Mouse (Mus musculus) liver, embryonic 14.5 days (tissue): ENCODE measurements around the gene Aldh3b3. TPM values are rescaled to one million over a fixed set of nuclear protein-coding genes. Genes with fewer than 3 reads are reported as not detected.
A peak's percentile ranks its signal among the peaks of the same experiment; 100 is the strongest.

Source experiments
- ATAC-seq: fragments of 200-750 bp; cut with Nextera tagmentation; 2 replicates; pipeline ENCODE4 v1.8.0; 2017; ENCODE audit warnings: moderate number of reproducible peaks, mild to moderate bottlenecking, moderate library complexity; ENCODE audit not compliant: insufficient read depth
- DNase-seq, 3 experiments: peaks; one replicate each; pipeline ENCODE4 v3.0.0-alpha.2; 2012 to 2013; ENCODE audit warnings: low read depth in 3 of 3, low spot score in 3 of 3
- H3K27ac ChIP-seq: fragments of 300-500 bp; sonication (generic); 2 replicates; pipeline ENCODE4 v1.5.1; 2014; ENCODE audit warnings: moderate library complexity, mild to moderate bottlenecking, control low read depth, inconsistent platforms
- H3K27me3 ChIP-seq: fragments of 300-500 bp; sonication (generic); 2 replicates; pipeline ENCODE4 v1.6.1; 2014; ENCODE audit warnings: mild to moderate bottlenecking, low read length, moderate library complexity; ENCODE audit not compliant: control insufficient read depth, insufficient read depth
- H3K36me3 ChIP-seq: fragments of 300-500 bp; sonication (generic); replicated peaks from 2 replicates; pipeline ENCODE4 v1.6.1; 2014; ENCODE audit warnings: low read depth; ENCODE audit not compliant: control insufficient read depth, insufficient read depth
- H3K4me1 ChIP-seq, 2 experiments: fragments of 200-500 bp in 1 of 2; fragments of 300-500 bp in 1 of 2; sonication (generic) in 1 of 2; replicated peaks; 2 replicates each; pipeline ENCODE4 v1.6.1; 2012 to 2014; ENCODE audit warnings: antibody characterized with exemption in 1 of 2, inconsistent platforms in 1 of 2, low read length in 1 of 2; ENCODE audit not compliant: control insufficient read depth in 2 of 2, insufficient read depth in 2 of 2
- H3K4me2 ChIP-seq: fragments of 300-500 bp; sonication (generic); 2 replicates; pipeline ENCODE4 v1.6.1; 2014; ENCODE audit warnings: low read depth, mild to moderate bottlenecking, control low read depth, moderate library complexity
- H3K4me3 ChIP-seq, 2 experiments: fragments of 200-500 bp in 1 of 2; fragments of 300-500 bp in 1 of 2; sonication (generic) in 1 of 2; 2 replicates each; pipeline ENCODE4 v1.5.1; 2012 to 2014; ENCODE audit warnings: low read depth in 2 of 2, low read length in 2 of 2, mild to moderate bottlenecking in 2 of 2, control low read depth in 1 of 2, inconsistent platforms in 1 of 2, moderate library complexity in 1 of 2; ENCODE audit not compliant: insufficient read depth in 1 of 2
- H3K9ac ChIP-seq: fragments of 300-500 bp; sonication (generic); replicated peaks from 2 replicates; pipeline ENCODE4 v1.6.1; 2014; ENCODE audit warnings: mild to moderate bottlenecking, control low read depth, moderate library complexity
- H3K9me3 ChIP-seq: fragments of 300-500 bp; sonication (generic); 2 replicates; pipeline ENCODE4 v1.6.1; 2016; ENCODE audit warnings: low read length, mixed read lengths; ENCODE audit not compliant: control insufficient read depth
- CTCF ChIP-seq: IDR thresholded peaks from 2 replicates; pipeline ENCODE4 v1.5.1; 2016; ENCODE audit warnings: antibody characterized with exemption, low read depth, control low read depth
- EP300 ChIP-seq: IDR thresholded peaks from 2 replicates; pipeline ENCODE4 v1.6.1; 2016; ENCODE audit warnings: antibody characterized with exemption, low read depth
- WGBS: fragments of 180-500 bp; shearing (Covaris S2); extraction: QIAGEN DNeasy Blood & Tissue Kit; methylation state at CpG from one replicate; pipeline ENCODE4 v1.1.7; 2014; ENCODE audit not compliant: insufficient replicate concordance; 5-methylcytosine and 5-hydroxymethylcytosine counted together
- polyA plus RNA-seq, 2 experiments: library from polyadenylated mRNA; depleted of rRNA in 1 of 2; stranded (reverse) in 1 of 2; unstranded in 1 of 2; fragments of >200 nt; fragmentation: Nextera tagmentation in 1 of 2; extraction: Ambion mirVana in 1 of 2; gene quantifications; 2 replicates each; pipeline versions ENCODE4 v1.2.1 to v1.2.3; 2012 to 2014

The Aldh3b3 gene
- polyA plus RNA-seq, 2 experiments, result 0.04 TPM; not detected in 1

DNA sequence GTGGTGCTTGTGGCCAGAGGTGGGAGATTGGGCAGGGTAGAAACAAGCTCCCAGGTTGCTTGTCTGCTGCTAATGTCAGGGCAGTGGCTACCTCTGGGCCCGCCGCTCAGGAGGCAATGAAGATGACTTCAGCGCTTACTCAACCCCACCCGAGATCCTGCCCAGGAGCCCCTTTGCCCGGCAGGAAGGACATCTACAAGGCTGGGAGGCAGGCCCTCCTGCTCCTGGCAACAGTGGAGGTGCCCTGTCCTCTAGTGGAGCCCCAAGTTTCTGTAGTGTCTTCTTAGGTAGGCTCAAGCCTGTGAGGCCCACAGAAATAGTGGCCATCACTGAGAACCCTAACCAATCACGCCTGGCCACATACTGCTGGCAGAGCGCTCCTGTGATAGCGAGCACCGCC, 46.6 kb downstream of the Aldh3b3 start:
- WGBS, result 77% methylated on average over 9 of the region's 9 CpGs
- H3K9me3 ChIP-seq, result no peaks in the 10 kb centered on the region
- H3K4me3 ChIP-seq, result no peak overlapping the region
- DNase-seq, result no peak
- ATAC-seq, result no peak
- no peak for TF ChIP-seq CTCF
- TF ChIP-seq EP300, result no peak
- H3K27ac ChIP-seq, result no peak overlapping the region
- H3K27me3 ChIP-seq, result no peaks in the 10 kb centered on the region
- H3K4me2 ChIP-seq, result no peak overlapping the region
- H3K36me3 ChIP-seq, result peaks cover 28% of the 10 kb centered on the region
- no peak overlapping the region for H3K9ac ChIP-seq
- peaks cover 0 to 5% of the 10 kb centered on the region in 2 experiments; a peak in 2 of 4 replicates for H3K4me1 ChIP-seq

DNA sequence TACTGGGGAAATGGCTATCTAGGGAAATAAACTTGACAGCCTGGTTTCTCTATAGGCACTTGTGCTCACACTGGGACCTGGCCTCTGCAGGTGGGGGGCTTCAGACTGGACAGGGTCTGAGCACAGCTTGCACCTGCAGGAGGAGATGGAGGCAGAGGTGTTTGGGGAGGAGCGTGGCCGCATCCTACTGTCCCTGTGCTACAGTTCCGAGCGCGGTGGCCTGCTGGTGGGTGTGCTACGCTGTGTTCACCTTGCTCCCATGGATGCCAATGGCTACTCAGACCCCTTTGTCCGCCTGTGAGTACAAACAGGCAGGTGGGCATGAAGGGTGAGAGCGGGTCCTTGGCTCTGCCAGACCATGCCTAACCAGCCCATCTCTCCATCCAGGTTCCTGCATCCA, 47.5 kb downstream of the Aldh3b3 start:
- Histone ChIP-seq H3K4me2 (no peak overlapping the region), H3K9me3 (no peaks in the 10 kb centered on the region), H3K4me1 (peaks cover 0 to 4% of the 10 kb centered on the region in 2 experiments; a peak in 2 of 4 replicates), H3K27ac (no peak overlapping the region), H3K36me3 (peaks cover 28% of the 10 kb centered on the region), H3K4me3 (no peak overlapping the region), H3K27me3 (no peaks in the 10 kb centered on the region), H3K9ac (no peak overlapping the region)
- DNase-seq (no peak), ATAC-seq (no peak)
- TF ChIP-seq EP300, result no peak
- TF ChIP-seq CTCF, result no peak
- 83% methylated on average over 8 of the region's 8 CpGs for WGBS

- Histone ChIP-seq H3K9me3 (no peaks in the 10 kb centered on the region), H3K4me1 (peaks cover 23 to 26% of the 10 kb centered on the region in 2 experiments), H3K36me3 (peaks cover 26% of the 10 kb centered on the region), H3K27me3 (no peaks in the 10 kb centered on the region), H3K4me2 (peak overlapping the region; percentile 85), H3K4me3 (no peak overlapping the region), H3K9ac (no peak overlapping the region), H3K27ac (no peak overlapping the region)
- no peak for TF ChIP-seq CTCF
- no peak for TF ChIP-seq EP300
- WGBS, result 81% methylated on average over 5 of the region's 5 CpGs
- ATAC-seq (no peak), DNase-seq (no peak)
Measured at GRCm38 (mm10) chr19:4011086-4011485, 52.6 kb downstream of the Aldh3b3 start.

DNA sequence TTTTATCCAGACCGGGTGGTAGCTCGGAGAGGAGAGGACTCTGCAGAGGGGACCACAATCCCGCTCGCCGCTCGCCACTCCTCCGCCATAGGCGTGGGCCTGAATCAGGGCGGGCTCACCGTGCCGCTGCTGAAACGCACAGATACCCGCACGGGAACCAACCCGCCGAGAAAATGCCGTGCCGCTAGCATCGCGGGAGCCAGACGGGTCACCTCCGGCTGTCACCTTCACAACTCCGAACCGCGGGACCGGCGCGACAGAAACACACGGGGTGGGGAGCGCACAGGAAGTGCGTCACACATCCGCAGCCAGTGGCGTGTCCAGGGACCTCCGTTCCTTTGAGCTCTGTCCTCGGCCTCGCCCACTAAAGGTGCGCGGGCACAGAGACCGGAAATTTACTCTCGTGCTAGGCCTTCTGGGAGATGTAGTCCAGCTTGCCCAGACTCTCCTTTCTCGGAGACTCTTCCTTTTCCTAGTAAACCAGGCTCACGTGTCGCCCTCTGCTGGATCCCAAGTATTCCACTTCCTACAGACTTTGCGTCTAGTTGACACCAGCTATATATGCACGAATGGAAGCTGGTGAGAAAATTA, 54.1 kb downstream of the Aldh3b3 start, which contains the start of gene Ndufv1:
Ndufv1 (minus strand) TSS at position 375 of the 591 bp plus-strand sequence.
- Histone ChIP-seq H3K36me3 (peaks cover 17% of the 10 kb centered on the region), H3K9ac (peak within 1 kb of the TSS; percentile 82), H3K27ac (peak within 1 kb of the TSS; percentile 74), H3K9me3 (no peaks in the 10 kb centered on the region), H3K27me3 (no peaks in the 10 kb centered on the region), H3K4me2 (peak within 1 kb of the TSS; percentile 85), H3K4me1 (peaks cover 26 to 29% of the 10 kb centered on the region in 2 experiments), H3K4me3 (peak within 1 kb of the TSS; percentile 74 to 80)
- WGBS, result under 1% methylated on average over 45 of the region's 45 CpGs
- TF ChIP-seq CTCF (peak; percentile 92), EP300 (peak; percentile 53)
- ATAC-seq, result peak; percentile 98
- peak; percentile 98 to 99 (median 98) for DNase-seq

DNA sequence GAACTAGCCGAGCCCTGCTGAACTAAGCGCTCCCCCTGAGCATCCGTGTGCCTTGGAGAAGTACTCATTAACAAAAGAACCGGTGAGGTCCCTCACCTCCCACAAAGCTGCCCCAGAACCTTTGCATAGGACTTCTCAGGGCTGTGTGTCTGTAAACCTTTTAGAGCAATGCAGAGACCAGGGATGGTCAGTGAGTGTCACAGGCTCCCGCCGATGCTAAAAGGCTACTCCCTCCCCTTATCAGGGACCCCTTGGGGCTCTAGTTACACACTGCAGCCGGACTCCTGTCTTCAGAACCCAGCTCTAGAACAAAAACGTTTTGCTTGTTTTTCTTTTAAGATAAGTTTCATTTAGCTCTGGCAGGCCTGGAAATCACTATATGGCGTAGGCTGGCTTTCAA, 54.6 kb downstream of the Aldh3b3 start:
- Histone ChIP-seq H3K4me1 (peaks cover 26 to 29% of the 10 kb centered on the region in 2 experiments), H3K9me3 (no peaks in the 10 kb centered on the region), H3K4me2 (peak overlapping the region; percentile 85), H3K4me3 (peak overlapping the region; percentile 73 to 80), H3K36me3 (peaks cover 12% of the 10 kb centered on the region), H3K9ac (peak overlapping the region; percentile 82), H3K27ac (peak overlapping the region; percentile 74), H3K27me3 (no peaks in the 10 kb centered on the region)
- TF ChIP-seq EP300 (no peak), CTCF (no peak)
- ATAC-seq, result peak; percentile 49
- 10% methylated on average over 9 of the region's 9 CpGs for WGBS
- DNase-seq, result peak; percentile 19 to 31 (median 20)
